Mouse (Mus musculus) left cerebral cortex, adult 18-20 months (tissue): Measurements from ENCODE around the gene Gm10234. TPM values are rescaled to one million over a fixed set of nuclear protein-coding genes. Genes with fewer than 3 reads are reported as not detected.

Source experiments
- DNase-seq, 2 experiments: peaks; one replicate each; pipeline ENCODE4 v3.0.0; 2021 to 2022; ENCODE audit warnings: low spot score in 2 of 2, mixed read lengths in 1 of 2
- long read RNA-seq, 2 experiments: library from polyadenylated mRNA; stranded (forward); transcript quantifications; one replicate each; pipeline ENCODE4 v2.0.0; 2021
- total RNA-seq, 2 experiments: library from RNA; stranded (reverse); gene quantifications; 2 replicates each; pipeline ENCODE4 v1.2.3; 2021

Gm10234 gene
- not detected for total RNA-seq
- long read RNA-seq, experiment 1: 0 reads
- long read RNA-seq, experiment 2: 0 reads

- no peak for DNase-seq
Observed at GRCm38 (mm10) chr6:95321812-95322211, at the start of gene Gm10234. Gene Gm10234 (plus strand): TSS chr6:95322112.

GRCm38 (mm10) chr6:95277633-95278032 is 44.3 kb upstream of the Gm10234 start:
- peak; percentile 43 to 45 for DNase-seq

- no peak for DNase-seq
Observed at GRCm38 (mm10) chr6:95296025-95296424, 25.9 kb upstream of the Gm10234 start.

GRCm38 (mm10) chr6:95298387-95298786 is 23.5 kb upstream of the Gm10234 start:
- no peak for DNase-seq

- DNase-seq: peak in 1 of 2 experiments; percentile 3
Observed at GRCm38 (mm10) chr6:95300658-95301057, 21.3 kb upstream of the Gm10234 start.

- no peak for DNase-seq
Observed at GRCm38 (mm10) chr6:95331191-95331590, 9.3 kb downstream of the Gm10234 start.

- no peak for DNase-seq
Observed at GRCm38 (mm10) chr6:95334781-95335180, 12.9 kb downstream of the Gm10234 start.

GRCm38 (mm10) chr6:95349378-95349777 is 27.5 kb downstream of the Gm10234 start:
- DNase-seq: no peak

- no peak for DNase-seq
Observed at GRCm38 (mm10) chr6:95353043-95353442, 31.1 kb downstream of the Gm10234 start.

GRCm38 (mm10) chr6:95353886-95354285 is 32.0 kb downstream of the Gm10234 start:
- no peak for DNase-seq

- DNase-seq: peak; percentile 6 to 11
Observed at GRCm38 (mm10) chr6:95360084-95360483, 38.2 kb downstream of the Gm10234 start.

- no peak for DNase-seq
Observed at GRCm38 (mm10) chr6:95362707-95363106, 40.8 kb downstream of the Gm10234 start.

GRCm38 (mm10) chr6:95371811-95372210 is 49.9 kb downstream of the Gm10234 start:
- no peak for DNase-seq

Other genes starting within 250 kb of the Gm10234 start
- gene Kbtbd8, start 204.9 kb upstream of the Gm10234 start, total RNA-seq: 10 to 100 TPM in 1 of 2 experiments, 1 to 10 TPM in 1; 7.7 to 11.6 TPM